Mouse (Mus musculus) myocyte (in vitro differentiated cells): Measurements from ENCODE around the gene Midn. TPM values are rescaled to one million over a fixed set of nuclear protein-coding genes. Genes with fewer than 3 reads are reported as not detected.
A peak's percentile ranks its signal among the peaks of the same experiment; 100 is the strongest.

Experiments
- H3K27me3 ChIP-seq: one replicate; pipeline ENCODE4 v1.6.1; 2011; ENCODE audit not compliant: control insufficient read depth, insufficient read depth, insufficient read length
- H3K36me3 ChIP-seq: one replicate; pipeline ENCODE4 v1.6.1; 2011; ENCODE audit not compliant: control insufficient read depth, insufficient read depth
- H3K4me2 ChIP-seq: one replicate; pipeline ENCODE4 v1.6.1; 2011; ENCODE audit warnings: low read depth, control low read depth
- H3K4me3 ChIP-seq: one replicate; pipeline ENCODE4 v1.5.1; 2011; ENCODE audit warnings: mild to moderate bottlenecking, control low read depth, moderate library complexity
- H3K79me2 ChIP-seq: one replicate; pipeline ENCODE4 v1.6.1; 2011; ENCODE audit not compliant: control insufficient read depth, insufficient read depth
- H3ac ChIP-seq: one replicate; pipeline ENCODE4 v1.6.1; 2011; ENCODE audit not compliant: control insufficient read depth, insufficient read length
- CEBPB ChIP-seq: IDR thresholded peaks from 2 replicates; pipeline ENCODE4 v1.6.1; 2011; ENCODE audit warnings: mild to moderate bottlenecking, moderate library complexity; ENCODE audit not compliant: poor library complexity, insufficient read depth, severe bottlenecking
- E2F4 ChIP-seq: IDR thresholded peaks from one replicate; pipeline ENCODE4 v1.6.1; 2011; ENCODE audit warnings: mild to moderate bottlenecking, control low read depth, moderate library complexity; ENCODE audit not compliant: insufficient read depth
- MAX ChIP-seq: IDR thresholded peaks from one replicate; pipeline ENCODE4 v1.6.1; 2011; ENCODE audit warnings: low read depth, mild to moderate bottlenecking, control low read depth
- MYOD1 ChIP-seq, 3 experiments: IDR thresholded peaks; one replicate each; pipeline ENCODE4 v1.6.1; 2011; ENCODE audit warnings: control low read depth in 2 of 3, low read depth in 2 of 3, mild to moderate bottlenecking in 2 of 3, moderate library complexity in 1 of 3; ENCODE audit not compliant: insufficient read length in 2 of 3, control insufficient read depth in 1 of 3
- MYOG ChIP-seq, 3 experiments: IDR thresholded peaks; one replicate each; pipeline ENCODE4 v1.6.1; 2011; ENCODE audit warnings: control low read depth in 2 of 3, low read depth in 2 of 3, mild to moderate bottlenecking in 2 of 3; ENCODE audit not compliant: insufficient read length in 2 of 3, control insufficient read depth in 1 of 3, insufficient read depth in 1 of 3
- POLR2A ChIP-seq: IDR thresholded peaks from one replicate; pipeline ENCODE4 v1.6.1; 2011; ENCODE audit warnings: low read depth, mild to moderate bottlenecking, control low read depth, moderate library complexity; ENCODE audit not compliant: insufficient read length
- POLR2AphosphoS2 ChIP-seq: IDR thresholded peaks from one replicate; pipeline ENCODE4 v1.6.1; 2011; ENCODE audit warnings: low read depth, control low read depth; ENCODE audit not compliant: insufficient read length
- REST ChIP-seq: IDR thresholded peaks from one replicate; pipeline ENCODE4 v1.6.1; 2011; ENCODE audit warnings: mild to moderate bottlenecking, control low read depth, moderate library complexity; ENCODE audit not compliant: insufficient read depth, insufficient read length
- SRF ChIP-seq: IDR thresholded peaks from one replicate; pipeline ENCODE4 v1.6.1; 2011; ENCODE audit warnings: low read depth; ENCODE audit not compliant: control insufficient read depth, insufficient read length
- TCF12 ChIP-seq: IDR thresholded peaks from one replicate; pipeline ENCODE4 v1.6.1; 2011; ENCODE audit warnings: mild to moderate bottlenecking, control low read depth; ENCODE audit not compliant: poor library complexity, insufficient read depth, severe bottlenecking
- TCF3 ChIP-seq: IDR thresholded peaks from one replicate; pipeline ENCODE4 v1.6.1; 2011; ENCODE audit warnings: low read depth, control low read depth; ENCODE audit not compliant: insufficient read length
- USF1 ChIP-seq: IDR thresholded peaks from one replicate; pipeline ENCODE4 v1.6.1; 2011; ENCODE audit warnings: low read depth, mild to moderate bottlenecking, control low read depth, moderate library complexity
- polyA plus RNA-seq: library from polyadenylated mRNA; unstranded; fragments of >200 nt; fragmentation: generic; extraction: Trizol; gene quantifications from one replicate; pipeline ENCODE4 v1.2.1, GENCODE M21; 2012; ENCODE audit warnings: missing spikeins

Gene Midn
- polyA plus RNA-seq, 1 experiment = 131 TPM

- H3K4me2 ChIP-seq = peak within 1 kb of the TSS; percentile 98
- H3ac ChIP-seq = peak within 1 kb of the TSS; percentile 33
- no peaks in the 10 kb centered on the region for H3K36me3 ChIP-seq
- H3K79me2 ChIP-seq = peaks cover 15% of the 10 kb centered on the region
- no peaks in the 10 kb centered on the region for H3K27me3 ChIP-seq
- peak within 1 kb of the TSS; percentile 31 for H3K4me3 ChIP-seq
- TF ChIP-seq SRF = peak; percentile 43
- peak; percentile 79 for TF ChIP-seq POLR2AphosphoS2
- peak; percentile 44 for TF ChIP-seq USF1
- TF ChIP-seq CEBPB = no peak
- TF ChIP-seq POLR2A = peak; percentile 93
- TF ChIP-seq MYOD1 (IDR thresholded peaks at IDR 0.05; ENCODE audit: control insufficient read depth in 1 of 3, insufficient read length in 2 of 3, low read depth in 2 of 3) = peak in 1 of 3 experiments; percentile 17
- no peak for TF ChIP-seq TCF3
Measured at GRCm38 (mm10) chr10:80138553-80139438, 9.3 kb upstream of the Midn start, which contains the start of gene Atp5d. Gene Atp5d (plus strand): TSS chr10:80138632.

DNA sequence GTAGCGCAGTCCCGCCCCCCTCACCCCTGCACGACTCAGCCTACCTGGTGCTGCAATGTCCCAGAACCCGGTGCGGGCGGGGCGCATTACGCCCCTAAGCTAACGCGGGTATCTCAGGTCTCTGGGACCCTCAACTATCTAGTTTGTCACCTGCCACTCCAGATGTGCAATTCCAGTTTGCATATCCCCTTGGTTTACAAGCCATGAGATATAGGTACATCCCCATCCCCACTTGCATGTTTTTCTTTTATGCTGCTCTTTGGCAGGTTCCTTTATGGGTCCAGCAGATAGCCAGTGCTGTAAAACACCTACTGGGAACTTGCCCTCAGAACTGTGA is 8.7 kb upstream of the Midn start:
- H3K36me3 ChIP-seq = peaks cover 6% of the 10 kb centered on the region
- TF ChIP-seq SRF (no peak), REST (no peak), POLR2AphosphoS2 (no peak), TCF3 (no peak), USF1 (no peak), TCF12 (no peak), CEBPB (no peak), MAX (no peak), POLR2A (no peak), MYOG (IDR thresholded peaks at IDR 0.05; ENCODE audit: control insufficient read depth in 1 of 3, insufficient read depth in 1 of 3, insufficient read length in 2 of 3, low read depth in 2 of 3) (no peak), E2F4 (no peak)
- peak overlapping the region; percentile 33 for H3ac ChIP-seq
- no peaks in the 10 kb centered on the region for H3K27me3 ChIP-seq
- peaks cover 21% of the 10 kb centered on the region for H3K79me2 ChIP-seq
- H3K4me2 ChIP-seq = peak overlapping the region; percentile 98
- H3K4me3 ChIP-seq = peak overlapping the region; percentile 31

- H3K27me3 ChIP-seq = no peaks in the 10 kb centered on the region
- H3ac ChIP-seq = no peak overlapping the region
- H3K79me2 ChIP-seq = peaks cover 28% of the 10 kb centered on the region
- H3K36me3 ChIP-seq = peaks cover 13% of the 10 kb centered on the region
- H3K4me3 ChIP-seq = no peak overlapping the region
- H3K4me2 ChIP-seq = no peak overlapping the region
- TF ChIP-seq POLR2A = no peak
- no peak for TF ChIP-seq E2F4
- no peak for TF ChIP-seq MYOD1 (IDR thresholded peaks at IDR 0.05; ENCODE audit: control insufficient read depth in 1 of 3, insufficient read length in 2 of 3, low read depth in 2 of 3)
- no peak for TF ChIP-seq TCF12
- TF ChIP-seq REST = no peak
- no peak for TF ChIP-seq USF1
- TF ChIP-seq MAX = no peak
- TF ChIP-seq POLR2AphosphoS2 = no peak
- TF ChIP-seq TCF3 = no peak
- no peak for TF ChIP-seq MYOG (IDR thresholded peaks at IDR 0.05; ENCODE audit: control insufficient read depth in 1 of 3, insufficient read depth in 1 of 3, insufficient read length in 2 of 3, low read depth in 2 of 3)
- no peak for TF ChIP-seq SRF
- no peak for TF ChIP-seq CEBPB
Measured at GRCm38 (mm10) chr10:80139975-80140665, 8.0 kb upstream of the Midn start.

DNA sequence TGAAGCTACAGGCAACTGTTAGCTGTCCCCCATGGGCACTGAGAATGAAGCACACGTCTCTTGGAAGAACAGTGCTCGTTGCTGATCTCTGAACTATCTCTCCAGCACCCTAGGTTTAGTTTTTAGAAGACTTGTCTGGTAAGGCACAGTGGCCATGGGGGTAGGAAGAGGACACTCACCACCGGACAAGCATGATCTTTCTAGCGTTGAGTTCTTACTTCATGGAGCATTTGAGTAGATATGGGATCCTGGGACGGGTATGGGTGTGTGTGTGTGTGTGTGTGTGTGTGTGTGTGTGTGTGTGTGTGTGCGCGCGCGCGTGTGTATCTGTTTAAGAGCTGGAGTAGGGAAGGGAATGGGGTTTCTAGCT is 7.4 kb upstream of the Midn start, which contains the start of gene Cbarp:
Gene Cbarp (minus strand): TSS at position 170 of the 370 bp plus-strand sequence.
- H3K79me2 ChIP-seq = peaks cover 31% of the 10 kb centered on the region
- H3ac ChIP-seq = no peak within 1 kb of the TSS
- peak within 1 kb of the TSS; percentile 63 for H3K4me3 ChIP-seq
- H3K27me3 ChIP-seq = no peaks in the 10 kb centered on the region
- peak within 1 kb of the TSS; percentile 91 for H3K4me2 ChIP-seq
- TF ChIP-seq USF1 (no peak), POLR2AphosphoS2 (no peak), MYOG (IDR thresholded peaks at IDR 0.05; ENCODE audit: control insufficient read depth in 1 of 3, insufficient read depth in 1 of 3, insufficient read length in 2 of 3, low read depth in 2 of 3) (no peak), POLR2A (no peak), MAX (no peak), REST (no peak), MYOD1 (IDR thresholded peaks at IDR 0.05; ENCODE audit: control insufficient read depth in 1 of 3, insufficient read length in 2 of 3, low read depth in 2 of 3) (no peak), E2F4 (no peak), SRF (no peak), CEBPB (no peak), TCF3 (no peak)
- H3K36me3 ChIP-seq = peaks cover 15% of the 10 kb centered on the region
